Mouse (Mus musculus): Measurements from ENCODE around the gene Ugdh.

- TF ChIP-seq CTCF (IDR thresholded peaks at IDR 0.05; ENCODE audit: borderline replicate concordance, extremely low read depth, insufficient read depth, insufficient read length) (no peak), POLR2A (IDR thresholded peaks at IDR 0.05; ENCODE audit: borderline replicate concordance, extremely low read depth, insufficient read depth, insufficient read length, poor library complexity, severe bottlenecking) (no peak)
Measured at GRCm38 (mm10) chr5:65371551-65371950, 64.2 kb downstream of the Ugdh start.
